Mouse (Mus musculus) B cell, adult 2 months (primary cell): ENCODE measurements around the gene Slc44a5.

Experiments used
- DNase-seq, 2 experiments: peaks; one replicate each; pipeline ENCODE4 v3.0.0; 2022

Gene Slc44a5

DNA sequence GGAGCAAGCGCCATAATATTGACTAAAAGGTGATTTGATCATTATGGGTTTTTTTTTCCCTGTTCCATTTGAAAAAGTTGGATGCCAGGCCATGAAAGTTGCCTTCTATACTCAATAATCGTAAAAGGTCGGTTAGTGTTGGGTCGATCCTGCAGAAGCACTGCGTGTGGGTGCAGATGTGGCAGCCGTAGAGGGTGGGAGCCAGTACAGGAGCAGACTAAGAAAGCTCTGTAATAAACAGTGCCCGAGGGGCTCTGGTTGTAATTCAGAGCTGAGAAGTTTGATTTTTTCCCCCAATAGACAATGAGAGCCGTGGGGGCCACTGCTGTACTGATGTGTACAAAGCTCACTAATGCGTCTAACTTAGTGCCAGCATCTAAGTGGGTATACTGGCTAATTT is 200.8 kb downstream of the Slc44a5 start:
- no peak for DNase-seq

- DNase-seq, result no peak
These were observed 201.5 kb downstream of the Slc44a5 start for GRCm38 (mm10) chr3:154174766-154175165.

GRCm38 (mm10) chr3:154177665-154178305 is 204.5 kb downstream of the Slc44a5 start:
- DNase-seq, result peak; percentile 37 to 42

DNA sequence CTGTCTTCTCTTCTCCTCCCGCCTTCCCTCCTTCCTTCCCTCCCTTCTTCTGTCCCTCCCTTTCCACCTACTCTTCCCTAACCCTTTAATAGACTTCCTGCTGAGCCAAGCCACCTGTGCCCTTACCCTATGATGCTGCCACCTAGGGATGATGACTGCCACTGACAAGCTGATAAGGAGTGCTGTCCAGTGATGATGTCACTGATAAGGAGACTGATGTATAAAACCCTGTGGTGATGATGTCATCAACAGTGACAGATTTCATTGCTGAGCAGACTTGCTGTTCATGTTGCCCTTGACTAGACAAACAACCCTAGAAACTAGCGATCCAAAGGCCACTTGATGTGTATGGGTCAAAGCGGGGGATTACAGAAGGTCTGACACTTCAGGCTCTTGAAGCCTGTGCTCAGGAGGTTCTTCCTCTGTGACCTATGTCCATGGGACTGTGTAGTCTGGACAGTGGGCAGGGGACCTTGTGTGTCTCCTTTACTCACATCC is 206.2 kb downstream of the Slc44a5 start:
- no peak for DNase-seq

- DNase-seq, result peak; percentile 20 to 25
These were observed 209.8 kb downstream of the Slc44a5 start for GRCm38 (mm10) chr3:154182987-154183386.

DNA sequence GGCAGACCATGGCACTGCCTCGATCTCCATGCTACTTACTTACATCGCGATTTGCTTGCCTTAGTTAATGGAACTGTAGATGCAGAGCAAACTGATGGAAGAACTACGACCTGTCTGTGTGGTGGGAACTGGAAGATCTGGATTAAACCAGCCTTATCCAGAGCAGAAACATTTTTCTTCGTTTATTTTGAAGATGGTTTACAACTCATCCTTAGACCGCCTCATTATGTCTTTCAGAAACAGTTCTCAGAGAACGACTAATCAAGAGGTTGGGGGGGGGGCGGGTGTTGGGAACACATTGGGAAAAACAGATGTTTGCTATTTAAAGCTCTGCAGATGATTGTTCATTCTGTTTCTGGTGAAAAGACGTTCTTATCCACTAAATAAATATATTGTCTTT is 210.7 kb downstream of the Slc44a5 start:
- DNase-seq, result no peak

DNA sequence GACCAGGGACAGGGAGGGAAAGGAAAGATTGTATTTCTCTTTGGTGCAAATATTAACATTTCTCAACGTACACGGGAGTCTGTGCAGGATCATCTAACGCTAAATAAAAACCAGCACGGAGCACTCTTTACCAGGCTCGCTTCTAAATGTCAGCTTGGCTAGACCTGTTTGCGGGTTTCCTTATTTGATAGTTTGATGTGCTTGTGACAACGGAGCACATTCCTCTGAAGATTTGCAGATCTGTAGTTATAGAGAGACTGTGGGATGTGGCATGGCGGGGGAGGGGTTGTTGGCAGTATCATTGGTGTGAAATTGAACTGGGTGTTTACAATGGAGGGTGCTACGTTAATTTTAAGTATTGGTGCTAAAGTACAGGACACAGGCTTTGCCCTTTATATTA is 215.4 kb downstream of the Slc44a5 start:
- no peak for DNase-seq

- DNase-seq, result no peak
These were observed 219.2 kb downstream of the Slc44a5 start for GRCm38 (mm10) chr3:154192328-154193030.

- DNase-seq, result no peak
These were observed 220.1 kb downstream of the Slc44a5 start for GRCm38 (mm10) chr3:154193189-154193840.

GRCm38 (mm10) chr3:154200422-154200828 is 227.2 kb downstream of the Slc44a5 start:
- DNase-seq, result no peak

DNA sequence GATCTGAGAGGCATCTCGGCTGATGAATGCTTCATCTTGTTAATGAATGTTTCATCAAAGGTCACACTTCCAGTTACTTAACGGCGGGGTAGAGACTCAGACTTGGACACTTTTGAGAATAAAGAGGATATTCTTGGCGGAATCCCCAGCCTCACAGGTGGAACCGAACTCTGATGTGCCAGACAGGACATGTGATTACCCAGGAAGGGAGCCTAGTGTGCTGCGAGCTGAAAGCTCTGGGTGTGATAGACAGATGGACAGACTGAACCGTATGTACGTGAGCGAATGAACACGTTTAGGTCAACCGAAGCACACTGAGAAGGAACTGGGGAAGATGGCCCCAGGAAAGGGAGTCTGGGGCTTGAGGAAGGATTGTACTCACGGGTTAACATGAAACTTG is 228.6 kb downstream of the Slc44a5 start:
- DNase-seq, result no peak

- no peak for DNase-seq
These were observed 229.1 kb downstream of the Slc44a5 start for GRCm38 (mm10) chr3:154202383-154202782.

DNA sequence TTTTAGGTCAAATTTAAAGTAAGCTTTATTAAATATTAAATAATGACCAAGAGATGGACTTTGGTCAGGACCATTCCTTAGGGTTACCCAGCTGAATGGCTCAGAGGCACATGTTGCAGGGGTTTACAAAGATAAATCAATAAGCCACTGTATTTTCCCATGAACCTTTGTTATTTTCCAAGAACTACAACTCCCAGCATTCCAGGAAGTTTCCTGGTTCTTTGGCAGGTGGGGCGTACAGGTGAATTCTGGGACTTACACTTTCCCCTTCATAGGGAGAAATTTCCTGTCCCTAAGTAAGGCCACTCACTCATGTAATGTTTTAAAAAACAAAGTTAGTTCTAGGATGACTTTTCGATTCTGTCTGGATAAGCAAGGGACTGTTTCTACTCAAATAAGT is 235.2 kb downstream of the Slc44a5 start:
- DNase-seq, result no peak

DNA sequence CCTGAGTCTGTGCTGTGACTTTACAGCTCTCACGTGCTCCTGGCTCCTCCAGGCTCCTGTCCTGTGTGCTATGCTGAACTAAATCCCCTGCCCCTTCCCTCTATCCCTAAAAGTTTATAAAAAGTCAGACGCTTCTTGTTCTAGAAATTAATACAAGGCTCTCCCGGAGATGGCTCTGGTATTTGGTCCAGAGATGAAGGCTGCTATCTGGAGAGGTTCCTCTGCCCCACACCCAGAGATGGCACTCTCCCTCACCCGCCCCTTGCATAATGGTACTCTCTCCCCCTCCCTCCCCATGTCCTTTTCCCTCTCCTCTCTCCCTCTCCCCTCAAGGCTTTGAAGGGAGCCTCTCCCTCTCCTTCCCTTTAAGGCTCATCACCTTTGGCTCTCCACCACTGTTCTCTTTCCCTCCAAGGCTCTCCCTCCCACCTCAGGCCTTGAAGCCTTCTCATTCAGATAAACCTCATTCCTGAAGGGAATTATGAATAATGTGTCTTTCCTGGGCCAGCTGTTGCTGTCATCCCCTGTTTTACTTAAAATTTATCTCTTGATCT is 236.0 kb downstream of the Slc44a5 start:
- no peak for DNase-seq

DNA sequence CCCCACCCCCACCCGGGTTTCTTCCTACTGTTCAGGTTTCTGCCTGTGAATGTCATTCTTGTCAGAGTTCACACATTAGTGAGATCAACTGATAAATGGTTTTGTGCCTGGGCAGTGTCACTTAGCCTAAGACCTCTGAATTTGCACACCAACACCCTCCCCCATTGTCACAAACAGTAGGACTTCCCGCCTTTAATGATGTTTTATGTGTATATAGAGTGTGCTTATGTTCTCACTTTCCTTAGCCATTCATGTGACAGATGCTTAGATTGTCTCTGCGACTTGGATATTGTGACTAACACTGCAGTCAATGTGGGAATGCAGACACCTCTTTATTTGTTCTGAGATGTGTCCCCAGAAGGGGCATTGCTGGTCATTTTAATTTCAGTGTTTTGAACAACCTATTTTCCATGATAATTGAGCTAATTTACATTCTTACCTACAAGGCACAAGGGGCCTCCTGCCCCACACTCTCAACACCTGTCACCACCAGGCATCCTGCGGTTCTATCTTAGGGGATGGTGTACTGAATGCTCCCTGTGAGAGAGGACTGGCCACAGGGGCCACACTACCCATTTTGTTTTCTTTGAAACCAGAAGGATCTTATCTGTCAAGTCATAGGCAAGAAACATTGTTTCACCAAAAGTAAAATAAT is 236.7 kb downstream of the Slc44a5 start:
- DNase-seq, result no peak

DNA sequence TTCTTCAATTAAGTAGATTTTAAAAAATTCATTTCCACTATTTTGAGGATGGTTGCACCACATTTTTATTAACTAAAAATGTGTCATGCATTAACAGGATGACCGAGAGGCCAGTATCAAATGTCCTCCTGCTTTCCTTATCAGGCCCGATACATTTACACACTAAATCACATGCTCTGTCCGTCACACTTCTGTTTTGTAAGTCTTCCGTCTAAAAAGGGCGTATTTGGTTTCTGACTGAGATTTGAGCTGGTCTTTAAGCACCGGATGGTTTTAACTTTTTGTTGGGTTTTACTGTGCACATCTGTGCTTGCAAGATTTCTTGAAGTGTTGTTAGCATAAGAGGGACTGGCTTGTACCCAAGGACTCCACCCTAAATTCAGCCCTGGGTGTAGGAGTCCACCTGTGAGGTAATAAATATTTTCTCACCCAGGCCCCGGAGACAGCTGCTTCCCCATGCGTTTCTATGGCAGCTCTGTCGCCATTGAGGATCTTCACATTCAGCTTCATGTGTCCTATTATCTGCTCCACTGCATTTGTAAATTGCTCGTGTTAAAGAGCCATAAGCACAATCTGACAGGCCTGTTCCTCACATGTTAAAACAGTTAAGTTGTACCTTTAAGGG is 237.3 kb downstream of the Slc44a5 start:
- DNase-seq, result no peak

- no peak for DNase-seq
These were observed 239.3 kb downstream of the Slc44a5 start for GRCm38 (mm10) chr3:154212551-154212950.

- no peak for DNase-seq
These were observed 242.1 kb downstream of the Slc44a5 start for GRCm38 (mm10) chr3:154215309-154215708.

- no peak for DNase-seq
These were observed 242.5 kb downstream of the Slc44a5 start for GRCm38 (mm10) chr3:154215779-154216178.

DNA sequence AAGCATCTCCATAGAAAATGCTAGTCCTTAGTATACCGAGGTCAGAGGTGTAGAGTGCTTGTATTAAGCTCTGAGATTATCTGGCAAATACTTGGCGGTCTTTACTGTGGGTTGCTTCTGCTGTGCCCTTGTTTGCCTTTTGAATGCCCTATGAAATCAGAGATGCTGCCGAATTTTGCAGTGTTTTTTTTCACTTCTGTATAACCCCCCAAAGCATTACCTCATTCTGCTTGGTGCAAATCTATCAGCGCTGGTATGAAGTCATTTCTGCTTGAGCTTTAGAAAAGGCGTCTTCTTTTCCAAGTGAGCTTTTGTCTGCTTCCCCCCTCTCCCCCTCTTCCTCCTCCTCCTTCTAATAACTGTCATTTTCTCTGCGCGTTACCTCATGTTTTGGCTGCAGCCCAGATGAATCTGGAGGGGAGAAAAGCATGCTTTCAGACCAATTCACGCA is 248.9 kb downstream of the Slc44a5 start:
- DNase-seq, result no peak

DNA sequence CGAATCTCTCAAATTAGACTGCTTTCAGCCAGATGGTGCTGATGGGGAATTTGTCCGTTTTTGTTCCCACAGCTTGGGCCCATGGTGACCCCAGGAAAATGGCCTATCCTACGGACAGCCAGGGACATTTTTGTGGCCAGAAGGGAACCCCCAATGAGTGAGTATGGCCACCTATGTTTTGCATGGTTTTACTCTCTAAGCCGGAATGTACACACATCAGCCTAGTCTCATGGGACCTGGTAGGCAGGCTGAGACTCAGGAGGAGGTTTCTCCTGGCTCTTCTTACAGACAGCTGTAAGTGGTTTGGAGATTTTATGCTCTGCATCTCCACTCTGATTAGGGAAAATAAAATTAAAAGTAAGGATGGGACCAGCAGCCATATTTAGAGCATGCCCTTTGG is 249.5 kb downstream of the Slc44a5 start:
- no peak for DNase-seq

DNA sequence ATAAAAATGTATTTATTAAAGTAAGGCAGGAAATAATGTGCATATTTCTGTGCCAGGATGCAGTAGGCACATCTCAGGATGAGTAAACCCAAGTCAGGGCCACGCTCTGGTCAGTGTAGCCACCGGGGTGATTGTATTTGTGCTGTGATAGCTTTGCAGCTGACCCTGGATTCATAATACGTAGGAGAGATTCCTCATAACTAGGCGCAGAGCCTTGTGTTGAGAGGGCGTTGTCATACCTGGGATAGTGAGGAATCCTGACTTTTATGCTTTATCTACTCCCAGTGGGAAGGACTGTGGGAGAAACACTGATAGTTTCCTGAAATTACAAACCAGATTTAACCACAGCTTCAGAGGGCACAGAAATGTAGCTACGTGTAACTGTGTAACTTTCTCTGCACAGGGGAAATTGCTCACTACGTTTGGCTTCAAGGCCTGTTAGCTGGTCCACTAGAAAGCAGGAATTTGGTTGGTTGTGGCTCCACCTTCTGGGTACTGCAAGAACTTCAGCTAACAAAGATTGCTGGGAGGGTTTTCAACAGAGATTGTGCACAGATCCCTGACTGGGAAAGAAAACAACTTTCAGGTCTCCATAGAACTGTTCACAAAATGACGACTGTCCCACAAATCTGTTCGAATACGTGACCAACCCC is 253.0 kb downstream of the Slc44a5 start:
- DNase-seq, result peak; percentile 60 to 66
